Mouse (Mus musculus) kidney, adult 18-20 months (tissue): ENCODE data around the gene Leprot.

ENCODE experiments used
- DNase-seq: peaks from one replicate; pipeline ENCODE4 v3.0.0; 2021

Gene Leprot

DNA sequence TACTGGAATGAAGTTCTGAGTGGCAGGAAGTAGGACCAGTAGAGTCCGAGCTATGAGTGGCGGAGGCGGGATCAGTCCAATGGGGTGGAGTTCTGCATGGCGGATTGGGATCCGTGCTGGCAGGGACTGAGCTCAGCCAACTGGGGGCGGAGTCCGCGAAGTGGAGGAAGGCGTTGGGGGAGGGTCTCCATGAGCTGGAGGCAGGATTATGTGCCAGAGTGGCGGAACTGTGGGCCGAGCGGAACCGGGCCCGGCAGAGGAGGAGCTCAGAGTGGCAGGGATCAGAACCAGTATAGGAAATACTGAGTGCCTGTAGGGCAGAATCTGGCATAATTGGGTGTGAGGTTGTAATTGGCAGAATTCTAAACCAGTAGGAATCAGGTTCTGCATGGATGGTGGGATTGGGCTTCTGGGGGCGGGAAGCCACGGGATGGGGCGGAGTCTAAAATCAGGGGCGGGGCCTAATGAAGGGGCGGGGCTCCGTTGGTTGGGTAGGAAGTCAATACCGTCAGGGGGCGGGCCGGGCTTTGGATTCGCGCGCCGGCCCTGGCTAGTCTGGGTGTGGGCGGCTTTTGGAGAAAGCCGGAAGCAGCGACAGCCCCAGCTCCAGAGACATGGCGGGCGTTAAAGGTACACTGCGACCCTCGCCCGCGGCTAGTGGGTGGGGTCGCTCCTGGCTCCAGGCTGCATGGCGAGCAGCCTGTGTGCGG lies at the start of gene Leprot:
Gene Leprot (plus strand): TSS at position 523 of the 710 bp plus-strand sequence.
- peak; percentile 100 for DNase-seq

DNA sequence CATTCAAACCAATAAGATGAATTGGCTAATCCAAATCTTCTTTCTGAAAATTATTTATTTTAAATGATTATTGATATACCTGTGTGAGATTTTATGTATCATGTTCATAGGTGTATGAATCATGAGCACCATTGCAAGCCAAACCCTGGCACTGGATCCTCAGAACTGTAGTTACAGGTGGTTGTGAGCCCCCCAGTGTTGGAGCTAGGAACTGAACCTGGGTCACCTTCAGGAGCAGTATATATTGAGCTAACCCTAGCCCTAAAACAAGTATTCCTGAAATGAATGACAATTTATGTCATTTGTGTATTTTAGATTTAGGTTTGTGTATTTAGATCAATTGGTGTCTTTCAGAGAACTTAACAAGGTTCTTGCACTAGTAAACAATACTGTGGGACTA lies 45.8 kb upstream of the Leprot start:
- DNase-seq, result peak; percentile 9

DNA sequence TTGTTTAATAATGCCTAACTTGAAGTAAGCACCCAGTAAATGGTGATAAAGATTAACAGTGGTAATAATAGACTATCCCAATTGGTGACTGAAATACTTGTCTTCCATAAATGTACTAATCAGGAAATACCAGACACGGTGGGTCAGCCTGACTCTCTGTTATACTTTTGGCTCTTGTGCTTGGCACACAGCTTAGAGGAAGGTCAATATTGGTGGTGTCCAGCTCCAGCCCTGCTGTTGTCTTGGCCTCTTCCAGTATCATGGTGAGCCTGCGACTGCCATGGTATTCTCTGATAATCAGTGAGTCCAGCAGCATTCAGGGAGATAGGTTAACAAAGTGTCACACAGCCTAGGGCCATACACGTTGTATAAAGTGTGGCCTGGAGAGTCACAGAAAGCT lies 43.9 kb upstream of the Leprot start:
- DNase-seq, result no peak

DNA sequence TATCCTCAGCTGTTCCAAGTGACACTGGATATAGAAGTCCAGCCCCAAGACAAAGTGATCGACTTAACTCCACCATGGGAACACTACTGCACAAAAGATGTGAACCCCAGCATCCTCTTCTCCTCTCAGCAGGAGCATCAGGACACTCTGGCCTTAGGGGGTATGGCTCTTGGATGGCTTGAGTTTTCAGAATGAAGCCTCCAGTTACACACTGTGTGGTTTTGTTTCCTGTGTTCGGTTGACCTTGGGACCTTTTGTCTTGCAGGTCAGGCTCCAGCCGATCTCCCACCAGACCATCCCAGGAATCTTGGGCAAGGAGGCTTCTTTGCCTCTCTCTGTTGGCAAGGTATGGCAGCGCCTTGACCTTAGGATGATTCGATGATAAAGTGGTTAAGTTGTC lies 31.0 kb upstream of the Leprot start:
- no peak for DNase-seq

DNA sequence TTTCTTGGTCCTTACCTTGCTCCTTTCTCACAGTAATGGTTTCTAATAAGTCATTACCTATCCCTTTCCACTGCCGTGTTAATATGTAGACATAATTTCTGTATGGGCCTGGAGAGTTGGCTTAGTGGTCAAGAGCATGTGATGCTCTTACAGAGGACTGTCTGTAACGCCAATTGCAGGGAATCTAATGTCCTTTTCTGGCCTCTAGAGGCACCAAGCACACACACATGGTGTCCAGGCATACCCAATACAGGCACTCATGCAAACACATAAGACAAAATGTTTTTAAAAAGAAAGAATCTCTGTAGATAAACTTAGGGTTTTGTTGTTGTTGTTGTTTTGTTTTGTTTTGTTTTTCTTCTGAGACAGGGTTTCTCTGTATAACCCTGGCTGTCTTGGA lies 29.8 kb upstream of the Leprot start:
- no peak for DNase-seq

DNA sequence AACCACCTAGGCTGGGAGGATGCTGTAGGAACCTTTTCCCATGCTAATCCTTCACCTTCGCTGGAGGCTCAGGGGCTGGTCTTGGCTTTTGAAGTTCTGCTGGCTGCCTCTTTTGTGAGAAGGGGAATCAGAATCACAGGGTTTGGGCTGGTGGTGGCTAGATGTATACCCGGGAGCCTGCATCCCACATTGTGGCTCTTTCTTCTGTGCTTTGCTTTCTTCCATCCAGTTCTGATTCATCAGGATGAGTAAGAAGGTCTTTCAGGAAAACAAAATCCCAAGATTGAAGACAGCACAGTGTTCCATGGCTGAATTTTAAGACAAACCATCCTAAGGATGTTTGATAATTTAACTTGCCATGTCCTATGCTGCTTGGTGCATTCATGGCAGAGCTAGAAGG lies 27.3 kb upstream of the Leprot start:
- no peak for DNase-seq

DNA sequence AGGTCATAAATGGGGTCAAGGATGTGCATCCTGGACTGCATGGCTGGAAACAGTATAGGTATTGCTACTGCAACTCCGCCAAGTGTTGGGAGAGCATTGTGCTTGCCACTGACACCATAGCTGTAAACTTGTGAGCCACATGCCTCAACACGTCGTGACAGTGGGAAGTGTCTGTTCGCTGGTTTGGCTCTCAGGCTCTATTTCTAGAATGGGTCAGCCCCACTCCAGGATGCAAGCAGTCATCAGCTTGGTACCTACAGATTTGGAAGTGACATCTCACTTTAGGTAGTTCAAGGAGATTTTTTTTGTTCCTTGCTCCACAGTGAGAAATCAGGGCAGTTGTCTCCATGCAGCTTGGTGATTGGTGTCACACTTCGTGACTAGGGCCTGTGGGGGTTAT lies 26.3 kb upstream of the Leprot start:
- no peak for DNase-seq

DNA sequence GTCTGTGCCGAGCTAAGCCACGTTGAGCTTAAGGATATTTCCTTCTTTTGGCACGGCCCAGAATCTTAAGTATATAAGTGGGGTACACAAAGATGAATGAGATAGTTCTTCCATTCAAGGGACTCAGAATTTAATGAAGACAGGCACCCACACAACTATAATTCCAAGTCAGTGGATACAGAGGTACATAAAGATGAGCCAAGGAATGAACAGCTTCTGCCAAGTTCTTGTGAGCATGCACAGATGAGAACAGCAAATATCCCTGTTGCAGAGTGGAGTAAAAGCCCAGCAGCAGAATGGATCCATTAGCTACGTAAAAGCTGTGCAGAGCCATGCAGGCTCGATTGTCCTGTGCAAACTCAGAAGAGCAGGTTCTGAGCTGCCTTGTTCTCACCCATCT lies 22.2 kb upstream of the Leprot start:
- no peak for DNase-seq

DNA sequence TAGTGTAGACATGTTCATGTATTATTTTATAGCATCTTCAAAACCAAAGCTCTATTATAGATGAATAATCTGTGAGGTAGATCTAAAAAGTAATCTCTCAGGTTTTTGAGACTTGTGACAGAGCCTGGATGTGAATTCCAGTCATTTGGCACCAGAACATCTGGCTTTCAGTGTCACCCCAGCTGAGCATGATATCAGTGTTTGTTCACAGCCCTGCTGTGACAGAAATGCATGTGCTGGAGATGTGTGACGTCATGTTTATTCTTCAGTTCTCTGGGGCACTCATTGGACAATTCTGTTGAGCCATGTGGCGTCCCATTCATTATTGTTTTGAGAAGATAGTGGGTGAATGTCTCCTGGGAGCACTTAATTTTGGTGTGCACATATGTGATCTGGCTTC lies 11.9 kb upstream of the Leprot start:
- no peak for DNase-seq

DNA sequence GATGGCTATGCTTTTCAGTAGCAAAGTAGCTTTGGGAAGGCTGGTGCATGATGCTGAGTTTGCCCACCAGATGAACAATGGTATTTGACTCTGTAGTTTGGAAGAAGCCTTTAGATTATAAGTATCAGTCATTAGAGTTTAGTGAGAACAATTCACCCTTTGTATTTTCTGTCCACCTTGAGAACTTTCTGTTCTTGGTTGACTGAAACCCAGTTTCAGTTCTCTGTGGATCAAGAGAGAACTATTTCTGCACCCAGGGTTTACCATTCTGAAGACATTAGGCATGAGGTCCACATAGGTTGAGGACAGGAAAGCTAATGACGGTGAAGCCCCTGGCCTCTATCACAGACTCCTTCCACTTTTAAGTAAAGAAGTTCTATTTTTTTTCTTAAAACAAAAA lies 10.0 kb upstream of the Leprot start:
- DNase-seq, result no peak

DNA sequence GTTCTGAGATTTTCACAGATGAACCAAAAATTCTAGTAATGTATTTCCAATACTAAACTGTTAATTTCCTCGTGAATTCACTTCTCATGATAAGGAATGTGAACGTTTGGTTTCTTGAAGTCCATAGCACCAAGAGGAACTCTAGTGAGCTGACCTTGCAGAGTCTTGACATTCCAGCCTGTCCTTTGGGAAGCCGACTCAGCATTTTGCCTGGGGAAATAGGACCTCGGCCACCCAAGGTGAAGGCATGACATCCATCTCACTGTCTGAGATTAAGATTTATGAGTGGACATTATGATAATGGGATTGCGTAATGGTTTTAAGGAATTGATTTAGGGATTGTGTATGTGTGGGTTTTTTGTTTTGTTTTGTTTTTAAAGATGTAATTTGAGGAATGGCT lies 6.9 kb upstream of the Leprot start:
- DNase-seq, result no peak

DNA sequence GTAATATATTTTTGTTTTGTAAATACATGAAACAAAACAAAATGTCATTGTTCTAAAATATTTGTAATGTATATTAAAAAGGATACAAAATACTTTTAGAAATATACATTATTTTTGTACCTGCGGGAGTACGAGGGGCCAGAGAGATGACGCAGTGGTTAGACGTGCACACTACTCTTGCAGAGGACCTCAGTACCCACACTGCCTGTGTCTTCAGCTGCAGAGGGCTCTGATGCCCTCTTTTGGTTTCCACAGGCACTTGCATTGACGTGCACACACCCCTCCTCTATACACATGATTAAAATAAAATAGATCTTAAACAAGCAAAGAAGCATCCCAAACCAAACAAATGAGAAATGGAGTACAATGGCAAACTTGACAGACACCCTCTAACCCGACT lies 4.8 kb upstream of the Leprot start:
- DNase-seq, result no peak

DNA sequence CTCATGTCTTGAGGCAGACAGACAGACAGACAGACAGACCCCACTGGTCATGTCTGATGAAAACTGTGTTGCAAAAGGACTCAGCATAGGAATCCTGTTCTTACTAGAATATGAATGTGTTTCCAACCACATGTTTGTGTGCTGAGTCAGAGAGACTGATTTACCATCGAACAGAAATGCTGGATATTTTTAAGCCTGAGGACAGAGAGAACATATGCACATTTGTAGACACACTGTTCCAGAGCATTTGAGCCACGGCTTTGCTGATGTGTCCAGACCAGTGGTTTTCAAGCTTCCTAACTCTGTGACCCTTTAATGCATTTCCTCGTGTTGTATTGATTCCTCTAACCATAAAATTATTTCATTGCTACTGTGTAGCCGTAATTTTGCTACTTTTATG lies 4.3 kb upstream of the Leprot start:
- DNase-seq, result no peak

DNA sequence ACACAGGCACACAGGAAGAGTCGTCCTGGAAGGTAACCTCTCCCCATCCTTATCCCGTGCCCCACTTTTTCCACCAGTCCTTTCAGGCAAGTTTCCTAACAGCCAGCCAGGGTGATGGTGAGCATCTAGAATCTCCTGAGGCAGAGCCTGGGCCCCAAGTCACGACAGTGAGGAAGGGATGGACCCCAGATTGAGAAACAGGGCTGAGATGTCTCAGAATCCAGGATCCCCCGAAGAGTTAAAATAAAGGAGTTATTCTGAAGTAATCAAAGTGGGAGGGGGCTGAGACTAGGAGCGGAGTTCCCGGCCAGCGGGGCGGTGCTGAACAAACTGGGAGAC lies 692 bp upstream of the Leprot start:
- no peak for DNase-seq

DNA sequence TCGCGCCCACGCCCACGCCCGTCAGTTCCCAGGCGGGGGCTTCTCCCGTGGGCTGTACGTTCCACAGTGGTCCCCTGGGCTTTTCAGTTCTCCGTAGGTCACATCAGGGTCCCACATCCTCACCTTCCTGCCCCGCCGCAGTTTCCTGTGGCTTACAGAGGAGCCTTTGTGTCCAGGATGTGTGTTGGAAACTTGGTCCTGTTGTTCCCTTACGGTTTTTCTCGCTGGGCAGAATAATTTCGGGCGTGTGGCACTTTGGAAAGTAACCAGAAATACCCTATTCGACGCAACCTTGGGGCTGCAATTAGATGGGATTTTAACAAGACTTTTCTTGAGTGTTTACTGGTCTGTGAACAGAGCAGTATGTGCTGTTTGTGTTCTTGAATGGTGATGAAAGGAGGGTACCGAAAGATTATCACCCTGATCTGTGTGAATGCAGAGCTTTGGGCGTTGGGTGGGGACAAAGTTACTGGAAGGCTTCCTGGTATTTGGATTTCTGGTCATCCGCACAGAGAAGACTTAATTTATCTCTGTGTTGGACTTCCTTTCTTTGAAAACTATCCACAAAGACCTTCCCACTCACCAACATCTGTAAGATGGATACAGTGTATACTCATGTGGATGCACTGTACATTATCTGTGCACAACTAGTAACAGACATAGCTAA lies 591 bp downstream of the Leprot start:
- DNase-seq, result no peak

DNA sequence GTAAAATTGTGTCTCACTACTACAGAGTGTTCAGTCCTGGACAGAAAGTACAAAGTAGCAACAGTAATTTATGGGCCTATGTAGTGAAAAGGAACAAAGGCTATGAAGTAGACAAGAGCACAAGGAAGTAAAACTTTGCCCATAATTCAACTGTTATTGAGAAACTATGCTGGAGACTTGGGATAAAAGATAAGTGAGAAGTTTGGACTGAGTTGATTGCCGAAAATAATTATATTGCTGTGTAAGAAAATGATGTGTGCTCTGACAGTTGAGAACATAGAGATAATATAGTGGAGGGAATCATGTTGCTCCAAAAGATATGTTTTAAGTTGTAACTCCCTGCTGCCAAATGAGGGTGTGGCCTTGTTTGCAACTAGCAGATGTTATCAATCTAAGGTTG lies 1.2 kb downstream of the Leprot start:
- no peak for DNase-seq

DNA sequence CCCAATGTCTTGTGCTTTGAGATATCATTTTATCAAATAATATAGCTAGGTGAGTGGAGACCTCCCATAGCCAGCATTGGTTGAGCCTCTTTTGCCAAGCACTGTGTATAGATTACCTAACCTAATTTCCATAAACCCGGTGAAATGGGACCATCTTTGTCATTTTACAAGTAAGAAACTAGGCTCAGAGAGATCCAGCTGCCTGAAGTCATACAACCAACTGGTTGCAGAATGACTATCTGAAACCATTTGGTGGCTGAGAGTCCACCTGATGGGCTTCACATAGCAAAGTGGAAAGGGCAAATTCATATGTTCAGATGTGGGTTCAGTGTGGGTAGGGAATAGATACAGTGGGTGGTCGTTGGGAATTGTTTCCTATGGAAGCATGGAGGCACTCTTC lies 3.4 kb downstream of the Leprot start:
- DNase-seq, result no peak

DNA sequence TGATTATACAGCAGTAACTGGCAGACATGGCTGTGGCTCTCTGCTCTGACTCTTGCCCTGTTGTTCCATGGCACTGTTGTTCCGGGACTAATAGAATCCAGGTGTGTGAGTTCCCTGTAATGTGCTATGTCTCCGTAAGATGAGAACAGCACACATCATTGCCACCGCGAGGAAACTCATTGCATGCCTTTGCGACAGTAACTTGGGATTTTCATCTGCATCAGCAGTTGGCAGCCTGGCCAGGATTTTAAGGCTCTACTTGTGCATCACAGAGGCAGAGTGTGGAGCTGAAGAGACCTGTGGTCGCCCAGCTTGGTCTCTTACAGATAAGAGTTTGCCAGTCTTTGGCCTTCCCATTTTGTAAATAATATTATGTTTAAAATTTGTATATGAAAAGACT lies 6.7 kb downstream of the Leprot start:
- DNase-seq, result no peak

DNA sequence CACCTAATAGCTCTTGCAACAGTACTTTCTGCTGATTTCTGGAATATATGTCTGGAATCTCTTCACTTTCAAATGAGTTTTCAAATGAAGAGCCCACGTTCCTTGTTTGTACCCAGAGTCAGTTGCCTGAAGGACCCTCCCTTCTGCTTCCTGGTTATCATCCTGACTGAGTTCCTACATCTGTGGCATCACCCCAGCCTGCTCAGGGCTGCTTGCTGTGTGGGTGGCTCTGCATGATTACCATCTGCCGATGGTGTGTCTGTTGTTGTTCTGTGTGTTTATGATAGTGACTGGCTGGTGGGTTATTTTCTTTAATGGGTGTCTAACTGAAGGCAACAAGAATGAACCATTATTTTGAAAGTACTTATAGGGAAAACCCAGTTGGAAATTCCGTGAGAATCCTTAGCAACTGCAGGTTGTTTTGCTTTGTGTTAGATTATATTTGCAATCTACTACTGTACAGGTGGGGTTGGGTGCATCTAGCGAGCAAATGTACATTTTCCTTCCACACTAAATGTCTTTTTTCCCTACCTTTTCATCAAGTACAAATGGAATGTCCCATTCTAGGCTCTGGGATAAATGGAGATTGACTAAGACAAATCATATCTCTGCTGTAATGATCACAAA lies 7.4 kb downstream of the Leprot start:
- DNase-seq, result no peak

DNA sequence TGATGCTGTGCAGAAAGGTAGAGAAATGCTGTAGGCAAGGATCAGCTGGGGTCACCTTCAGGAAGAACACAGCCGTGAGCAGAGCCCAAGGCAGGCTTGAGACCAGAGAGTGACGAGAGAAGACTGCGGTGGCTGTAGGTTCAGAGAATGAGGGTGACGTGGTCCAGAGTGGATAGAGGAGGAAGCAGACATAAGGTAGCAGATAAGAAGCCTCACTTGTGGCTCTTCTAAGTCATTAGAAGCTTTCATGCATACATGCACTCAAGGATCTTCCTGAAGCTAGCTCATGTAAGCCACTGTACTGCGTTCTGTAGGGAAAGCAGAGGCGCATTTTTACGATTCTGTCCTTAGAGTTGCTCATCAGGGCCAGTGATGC lies 7.9 kb downstream of the Leprot start:
- DNase-seq, result no peak

DNA sequence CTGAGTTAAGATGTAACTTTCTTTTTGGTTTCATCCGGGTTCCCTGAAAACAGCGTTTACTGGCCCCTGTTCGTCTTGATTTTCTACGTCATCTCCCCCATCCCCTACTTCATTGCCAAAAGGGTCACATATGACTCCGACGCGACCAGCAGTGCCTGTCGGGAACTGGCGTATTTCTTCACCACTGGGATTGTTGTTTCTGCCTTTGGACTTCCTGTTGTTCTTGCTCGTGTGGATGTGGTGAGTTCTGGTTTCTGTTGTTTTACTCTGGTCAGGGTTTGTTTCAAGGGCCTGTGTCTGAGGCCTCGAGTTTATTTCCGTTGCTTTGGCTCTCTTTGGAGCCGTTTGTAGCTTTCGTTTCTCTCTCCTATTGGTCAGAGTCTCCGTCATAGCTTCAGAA lies 8.5 kb downstream of the Leprot start:
- no peak for DNase-seq

DNA sequence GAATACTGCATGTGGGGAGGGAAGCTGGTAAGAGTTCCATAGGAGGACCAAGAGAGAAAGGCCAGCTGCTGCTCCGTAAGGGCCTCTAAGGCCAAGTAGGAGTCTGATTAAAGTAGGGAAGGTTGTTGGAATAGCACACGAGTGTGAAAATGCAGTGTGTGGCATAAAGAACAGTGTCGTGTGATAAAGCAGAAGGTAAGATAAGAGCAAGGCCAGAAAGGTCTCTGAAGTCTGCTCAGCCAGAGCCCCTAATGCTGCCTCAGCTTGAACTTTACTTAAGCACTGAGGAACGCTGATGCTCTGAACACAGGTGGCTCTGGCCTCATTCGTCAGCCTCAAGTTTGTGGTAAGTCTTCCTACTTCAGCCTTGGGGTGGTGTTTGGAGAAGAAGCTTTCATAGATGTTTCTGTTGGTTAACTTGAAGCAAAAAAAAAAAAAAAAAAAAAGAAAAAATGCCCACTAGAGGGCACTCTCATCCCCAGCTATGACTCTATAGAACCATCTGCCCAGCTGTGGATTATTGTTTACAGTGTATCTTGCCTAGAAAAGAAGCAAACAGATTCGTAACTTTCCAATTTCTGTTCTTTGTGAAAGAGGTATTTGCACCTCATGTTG lies 9.5 kb downstream of the Leprot start:
- DNase-seq, result no peak

DNA sequence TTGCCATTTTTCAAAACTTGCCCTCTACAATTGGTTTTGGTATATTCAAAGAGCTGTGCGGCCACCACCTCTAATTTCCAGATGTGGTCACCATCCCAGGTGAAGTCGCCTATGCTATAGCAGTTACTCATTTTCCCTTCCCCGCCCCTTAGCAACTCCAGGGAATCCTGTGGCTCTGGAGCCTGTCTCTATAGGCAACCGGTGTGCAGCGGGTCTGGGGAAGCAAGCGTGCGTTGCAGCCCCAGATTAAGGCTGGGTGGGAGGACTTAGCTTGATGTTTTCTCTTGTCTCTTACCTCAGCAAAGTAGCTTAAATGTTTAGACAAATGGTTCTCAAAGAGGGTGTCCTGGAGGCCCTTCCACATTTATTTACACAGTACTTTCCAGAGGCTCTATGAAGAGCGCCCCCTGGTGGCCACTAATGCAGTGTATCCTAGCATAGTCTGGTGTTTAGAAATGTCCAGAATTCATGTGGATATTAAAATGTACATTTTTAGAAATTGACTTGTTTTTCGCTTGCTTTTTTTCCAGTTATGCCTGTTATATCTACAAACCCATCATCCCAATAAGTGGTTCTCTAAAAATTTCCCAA lies 16.7 kb downstream of the Leprot start:
- DNase-seq, result peak; percentile 53

DNA sequence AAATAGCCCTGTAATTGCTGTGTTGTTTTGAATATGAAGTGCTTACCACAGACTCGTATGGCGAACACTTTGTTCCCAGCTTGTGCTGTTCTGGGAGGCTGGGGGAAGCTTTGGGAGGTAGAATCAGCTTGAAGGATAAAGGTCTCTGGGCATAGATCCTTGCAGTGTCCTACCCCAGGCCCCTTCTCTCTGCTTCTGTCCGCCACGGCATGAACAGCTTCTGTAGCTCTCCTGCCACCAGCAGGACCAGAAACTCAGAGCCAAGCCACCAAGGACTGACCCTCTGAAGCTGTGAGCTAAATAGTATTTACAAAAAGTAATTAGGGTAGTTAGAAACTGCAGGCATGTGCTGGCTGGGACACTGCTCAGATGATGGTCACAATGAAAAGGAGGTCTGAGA lies 17.2 kb downstream of the Leprot start:
- no peak for DNase-seq
